Mouse (Mus musculus) B cell, adult 2 months (primary cell): Measurements from ENCODE around the gene Plcz1.

Source experiments
- DNase-seq, 2 experiments: peaks; one replicate each; pipeline ENCODE4 v3.0.0; 2022

Plcz1 gene

DNA sequence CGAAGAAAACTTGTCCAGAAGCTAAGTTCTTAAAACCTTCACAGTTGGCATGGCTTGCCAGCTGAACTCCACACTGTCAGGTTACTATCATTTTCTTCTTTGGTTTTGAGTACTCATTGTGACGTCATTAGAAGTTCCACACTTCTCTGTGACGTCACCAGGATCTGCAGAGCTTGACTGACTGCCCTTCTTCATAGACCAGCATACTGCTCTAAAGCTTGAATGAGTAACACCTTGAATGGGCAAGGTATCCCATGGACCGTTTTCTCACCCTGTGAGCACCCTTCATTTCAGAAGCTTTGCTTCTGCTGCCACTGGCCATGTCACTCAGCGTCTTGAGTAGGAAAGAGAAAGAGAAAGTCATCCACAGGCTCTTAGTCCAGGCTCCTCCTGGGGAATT, at the start of gene Plcz1:
Gene Plcz1, minus strand, starts transcription at position 101 of the 400 bp plus-strand sequence.
- no peak for DNase-seq

DNA sequence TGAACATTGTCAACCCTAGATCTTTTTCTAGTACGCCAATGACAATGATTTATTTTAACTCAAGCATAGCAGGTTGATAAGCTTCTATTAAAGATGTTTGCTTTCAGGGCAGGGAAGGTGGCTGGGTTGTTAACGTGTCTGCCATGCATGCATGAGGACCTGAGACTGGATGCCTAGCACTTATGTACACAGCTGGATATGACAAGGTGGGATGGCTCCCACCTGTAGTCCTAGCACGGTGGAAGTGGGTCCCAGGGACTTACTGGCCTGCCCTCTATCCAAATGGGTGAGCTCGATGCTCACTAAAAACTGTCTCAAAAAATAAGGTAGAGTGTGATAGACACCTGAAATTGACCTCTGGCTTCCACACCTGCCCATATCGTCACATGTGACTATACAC, 48.6 kb upstream of the Plcz1 start:
- no peak for DNase-seq

DNA sequence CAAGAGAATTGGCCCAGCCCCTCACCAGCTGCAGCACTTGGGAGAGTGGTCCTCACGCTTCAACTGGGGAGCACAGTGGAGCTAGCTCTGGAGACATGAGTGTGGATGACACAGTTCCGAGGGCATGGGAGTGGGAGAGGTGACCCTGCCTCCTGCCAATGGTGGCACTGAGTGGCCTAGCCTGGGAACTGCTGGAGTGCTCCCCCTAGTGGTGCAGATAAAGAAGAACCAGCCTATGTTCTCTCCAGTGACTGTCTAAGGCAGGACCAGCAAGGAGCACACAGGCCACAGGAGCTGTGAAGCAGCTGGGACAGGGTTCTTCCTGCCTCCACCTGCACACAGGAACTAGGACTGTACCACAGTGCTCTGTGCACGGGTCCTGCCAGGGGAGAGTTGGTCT, 40.5 kb upstream of the Plcz1 start:
- DNase-seq: no peak

DNA sequence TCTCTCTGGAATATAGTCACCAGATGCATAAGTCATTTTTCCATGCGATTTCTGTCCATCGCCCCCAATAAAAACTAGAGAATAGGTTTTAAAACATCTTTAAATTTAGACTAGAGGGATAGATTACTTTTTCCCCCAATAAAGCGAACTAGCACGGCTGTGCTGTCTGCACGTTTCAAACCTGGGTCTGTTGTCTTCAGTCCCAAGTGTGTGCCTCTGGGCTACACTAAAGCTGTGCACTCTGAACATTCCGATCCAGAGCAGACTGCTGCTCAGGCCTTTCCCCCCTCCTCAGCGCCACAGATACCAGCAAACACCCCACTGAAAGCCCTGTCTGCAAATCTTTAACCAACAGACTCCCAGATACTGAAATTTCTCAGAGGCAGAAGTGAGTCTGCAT, 39.7 kb upstream of the Plcz1 start:
- DNase-seq: no peak

DNA sequence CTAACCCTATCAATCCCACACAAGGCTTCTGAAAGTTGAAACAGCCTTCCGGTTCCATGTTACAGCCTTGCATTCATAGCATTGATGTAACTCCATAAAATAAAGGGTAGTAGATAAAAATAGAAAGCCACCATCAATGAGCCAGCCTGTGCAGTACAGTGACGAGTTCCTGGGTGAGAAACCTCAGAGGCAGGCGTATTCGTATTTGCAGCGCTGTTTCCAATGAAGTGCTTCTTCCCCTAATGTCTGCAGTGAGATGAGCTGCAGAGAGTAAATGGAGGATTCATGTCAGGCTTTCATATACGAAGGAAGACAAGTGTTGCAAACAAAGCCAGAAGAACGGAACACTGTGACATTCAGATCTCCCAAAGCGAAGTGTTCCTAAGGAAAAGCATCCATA, 27.9 kb upstream of the Plcz1 start:
- DNase-seq: no peak

DNA sequence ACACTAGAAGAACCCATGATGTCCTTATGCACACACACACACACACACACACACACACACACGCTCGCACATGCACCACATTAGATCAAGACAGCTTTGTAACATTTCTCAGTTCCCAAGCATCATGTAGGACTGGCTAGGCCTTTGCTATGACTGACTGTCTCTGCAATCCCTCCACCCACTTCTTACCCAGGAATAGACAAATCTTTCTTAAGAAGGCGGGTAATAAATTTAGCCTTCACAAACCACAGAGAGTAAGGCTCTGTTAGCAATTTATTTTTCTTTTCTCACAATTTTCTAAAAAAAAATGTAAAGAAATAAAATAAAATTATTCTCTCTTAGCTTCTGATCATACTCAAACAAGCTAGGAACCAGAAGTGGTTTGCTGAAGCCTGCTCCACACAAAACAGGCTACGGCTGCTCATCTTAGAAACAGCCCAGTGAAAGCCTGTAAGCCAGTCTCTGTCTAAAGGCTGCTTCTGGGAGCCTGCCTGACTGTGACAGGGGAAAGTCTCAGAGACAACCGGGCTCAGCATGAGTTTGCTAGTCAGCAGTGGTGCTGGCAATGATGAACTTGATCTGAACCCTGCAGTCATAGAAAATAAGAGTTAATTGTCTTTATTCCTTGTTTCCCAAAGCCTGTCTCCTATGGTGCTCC, 13.1 kb upstream of the Plcz1 start:
- no peak for DNase-seq

DNA sequence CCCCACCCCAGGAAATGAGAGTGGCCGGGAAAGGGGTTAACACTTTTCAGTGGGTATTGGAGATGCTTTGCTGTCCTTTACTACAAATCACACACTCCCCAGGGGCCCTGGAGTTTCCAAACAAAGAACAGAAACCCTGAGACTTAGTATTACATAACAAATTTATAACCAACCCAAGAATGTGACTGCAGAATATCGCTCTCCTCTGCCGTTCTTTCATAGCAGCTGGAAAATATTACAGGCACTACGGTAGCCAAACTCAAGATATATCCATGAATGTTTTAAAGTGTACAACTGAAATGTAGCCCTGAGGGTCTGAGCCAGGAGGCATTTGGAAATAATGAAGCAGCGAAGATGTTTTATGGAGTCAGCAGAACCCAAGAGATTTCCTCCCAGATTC, 10.2 kb upstream of the Plcz1 start:
- no peak for DNase-seq

DNA sequence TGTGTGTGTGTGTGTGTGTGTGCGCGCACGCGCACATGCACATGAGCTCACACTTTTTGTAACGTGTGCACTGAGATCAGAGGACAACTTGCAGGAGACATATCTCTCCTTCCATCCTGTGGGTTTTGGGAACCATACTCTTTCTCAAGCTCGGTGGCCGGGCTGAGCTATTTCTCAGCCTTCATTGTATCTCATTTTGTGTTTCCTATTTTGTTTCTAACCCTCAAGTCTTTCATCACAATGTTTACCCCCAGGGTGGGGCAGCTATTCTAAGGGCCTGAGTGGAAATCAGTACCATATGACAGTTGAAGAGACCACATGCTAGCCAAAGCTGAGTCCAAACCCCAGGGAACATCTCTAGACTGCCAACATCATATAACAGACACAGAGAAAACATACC, 305 bp downstream of the Plcz1 start, which contains the start of gene Capza3:
Gene Capza3, plus strand, starts transcription at position 301 of the 400 bp plus-strand sequence.
- no peak for DNase-seq

DNA sequence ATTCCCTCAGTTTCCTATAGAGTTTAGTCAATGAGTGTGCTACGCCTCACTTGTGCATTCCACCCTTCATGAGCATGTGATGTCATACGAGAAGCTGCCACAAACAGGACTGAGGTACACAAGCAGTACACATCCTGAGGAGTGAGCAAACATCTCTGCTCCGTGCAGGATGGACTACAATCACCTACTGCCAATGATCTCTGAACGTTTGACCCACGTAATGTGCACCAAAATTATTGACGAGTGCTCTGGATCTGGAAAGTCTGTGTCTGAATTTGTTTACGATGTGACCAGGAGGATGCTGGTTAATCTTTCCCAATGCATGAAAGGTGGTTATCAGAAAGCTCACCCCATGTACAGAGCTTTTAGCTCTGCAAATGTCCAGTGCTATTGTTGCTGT, 16.9 kb downstream of the Plcz1 start:
- no peak for DNase-seq

DNA sequence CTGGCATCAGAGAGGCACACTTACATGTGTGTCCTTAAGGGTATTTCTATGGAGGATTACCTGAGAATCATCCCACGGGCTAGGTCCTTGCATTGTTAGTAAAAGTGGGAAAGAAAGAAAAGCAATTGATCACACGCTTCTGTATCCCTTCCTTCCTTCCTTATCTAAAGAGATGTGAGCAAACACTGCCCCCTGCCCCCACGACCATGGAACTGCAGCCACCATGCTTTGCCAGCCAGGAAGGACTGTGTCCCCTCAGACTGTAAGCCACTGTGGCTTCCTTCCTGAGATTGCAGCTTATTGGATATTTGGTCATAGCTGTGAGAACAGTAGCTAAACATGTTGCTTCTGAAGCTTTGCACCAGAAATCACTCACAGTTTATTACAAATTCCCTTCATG, 36.1 kb downstream of the Plcz1 start:
- DNase-seq: no peak

DNA sequence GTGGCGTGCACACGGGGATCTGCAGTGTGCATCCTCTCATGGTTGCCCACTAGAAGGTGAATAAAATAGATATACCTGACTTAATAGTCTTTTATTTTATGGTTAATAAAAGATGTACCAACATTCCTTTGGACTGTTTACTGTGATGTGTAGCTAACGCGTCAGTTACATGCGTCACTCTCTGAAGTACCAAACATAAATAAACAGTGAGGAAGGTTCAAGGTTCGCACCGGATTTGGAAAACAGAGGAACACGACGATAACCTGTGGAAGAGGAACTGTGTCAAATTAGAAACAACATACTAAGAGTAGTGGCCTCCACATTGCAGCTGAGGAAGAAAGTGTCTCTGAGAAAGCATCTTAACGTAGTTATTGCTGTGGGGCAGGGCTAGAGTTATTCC, 51.7 kb downstream of the Plcz1 start:
- no peak for DNase-seq

DNA sequence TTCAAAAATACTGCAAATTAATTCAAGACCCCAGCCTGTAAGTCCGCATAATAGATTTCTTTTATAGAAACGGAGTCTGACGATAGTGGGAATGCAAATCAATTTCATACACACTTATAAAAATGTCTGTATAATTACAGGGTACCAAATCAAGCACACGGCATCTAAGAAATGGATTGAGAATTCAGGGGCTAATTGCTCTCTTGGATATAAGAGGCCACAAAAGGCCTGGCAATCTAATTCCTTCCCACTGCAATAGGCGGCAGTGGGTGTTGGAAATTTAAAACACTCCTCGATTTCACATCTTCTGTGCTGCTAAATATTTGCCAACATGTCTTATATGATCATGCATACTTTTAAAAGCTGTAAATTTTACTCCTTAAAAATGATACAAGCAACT, 52.2 kb downstream of the Plcz1 start:
- DNase-seq: no peak

DNA sequence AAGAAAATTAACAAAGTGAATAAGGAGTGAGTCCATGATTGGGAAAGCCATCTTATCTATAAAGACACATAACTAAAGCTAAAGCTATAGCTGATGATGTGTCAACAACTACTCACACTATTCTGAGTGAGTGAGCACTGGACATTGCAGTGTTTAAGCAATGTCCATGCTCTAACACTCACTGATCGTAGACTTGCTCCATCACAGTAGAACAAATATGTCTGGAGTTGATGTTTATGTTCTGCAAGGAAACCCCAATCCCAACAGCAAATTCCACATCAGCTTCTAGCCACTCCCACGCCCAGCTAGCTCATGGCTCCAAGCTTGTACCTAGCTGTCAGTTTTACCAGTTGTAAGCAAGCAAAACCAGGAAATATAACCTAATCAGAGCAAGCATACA, 54.7 kb downstream of the Plcz1 start:
- DNase-seq: no peak

DNA sequence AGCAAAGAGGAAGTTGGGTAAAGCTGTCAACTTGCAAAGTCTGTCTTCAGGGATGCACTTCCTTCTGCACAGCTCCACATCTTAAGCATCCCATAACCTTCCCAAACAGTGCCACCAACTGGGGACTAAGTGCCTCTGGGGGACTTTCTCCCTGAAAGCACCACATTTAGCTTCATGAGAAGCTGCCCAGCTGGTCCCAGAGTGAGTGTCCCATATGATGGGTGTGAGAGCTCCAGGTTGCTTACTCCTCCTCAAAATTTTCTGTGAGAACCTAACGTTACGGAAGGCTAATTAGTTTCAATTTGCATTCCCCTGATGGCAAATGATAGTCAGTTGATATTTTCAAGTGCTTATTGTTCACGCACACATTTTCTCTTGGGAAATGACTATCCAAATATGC, 57.2 kb downstream of the Plcz1 start:
- no peak for DNase-seq

DNA sequence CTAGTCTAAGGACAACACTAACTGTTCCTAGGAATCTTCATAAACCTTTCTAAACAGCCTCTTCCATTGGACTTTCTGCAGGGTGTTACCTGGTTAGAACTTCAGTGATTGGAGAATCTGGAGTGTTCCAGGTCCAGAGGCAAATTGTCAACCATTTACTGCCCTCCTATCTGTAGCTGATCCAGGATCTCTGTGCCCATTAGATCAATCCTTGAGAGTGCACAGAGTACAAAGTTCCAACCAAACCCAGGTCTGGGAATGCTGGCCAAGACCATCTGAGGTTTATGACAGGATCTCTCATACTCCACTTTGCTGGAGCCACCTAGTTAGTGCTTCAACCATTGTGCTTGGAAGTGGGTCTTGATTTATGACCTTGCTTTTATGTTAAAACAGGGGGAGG, 60.2 kb downstream of the Plcz1 start:
- DNase-seq: no peak

DNA sequence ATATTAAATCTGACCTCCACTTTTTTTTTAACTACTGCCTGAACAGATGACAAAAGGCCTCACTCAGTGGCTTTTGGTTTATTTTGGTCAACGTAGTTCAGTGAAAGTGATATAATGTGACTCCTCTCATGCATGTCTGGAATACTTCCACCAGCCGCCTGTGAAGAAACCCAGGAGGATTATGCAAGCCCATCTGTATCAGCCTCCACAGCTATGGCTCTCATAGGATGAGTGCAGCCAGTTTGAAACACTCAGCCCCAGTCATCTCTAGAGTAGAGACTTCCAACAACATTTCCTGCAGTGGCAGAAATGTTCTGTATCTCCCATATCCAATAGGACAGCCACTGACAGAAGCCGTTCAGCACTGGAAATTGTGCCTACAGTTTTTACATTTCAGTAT, 63.1 kb downstream of the Plcz1 start:
- no peak for DNase-seq

DNA sequence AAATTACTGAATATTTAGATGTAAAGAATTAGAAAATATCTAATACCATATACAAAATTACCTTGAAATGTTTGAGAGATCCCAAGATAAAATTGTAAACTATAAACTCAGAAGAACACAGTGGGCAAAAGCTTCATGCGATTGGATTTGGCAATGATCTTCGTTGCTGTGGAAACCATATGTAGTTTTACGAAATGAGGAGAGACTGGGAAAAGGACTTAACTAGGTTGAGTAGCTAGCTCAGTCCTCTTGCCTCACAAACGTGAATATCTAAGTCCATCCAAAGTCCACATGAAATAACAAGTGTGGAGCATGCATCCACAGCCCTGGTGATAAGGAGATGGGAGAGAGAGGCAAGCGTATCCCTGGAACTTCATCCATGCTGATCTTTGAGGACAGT, 66.6 kb downstream of the Plcz1 start:
- DNase-seq: no peak

DNA sequence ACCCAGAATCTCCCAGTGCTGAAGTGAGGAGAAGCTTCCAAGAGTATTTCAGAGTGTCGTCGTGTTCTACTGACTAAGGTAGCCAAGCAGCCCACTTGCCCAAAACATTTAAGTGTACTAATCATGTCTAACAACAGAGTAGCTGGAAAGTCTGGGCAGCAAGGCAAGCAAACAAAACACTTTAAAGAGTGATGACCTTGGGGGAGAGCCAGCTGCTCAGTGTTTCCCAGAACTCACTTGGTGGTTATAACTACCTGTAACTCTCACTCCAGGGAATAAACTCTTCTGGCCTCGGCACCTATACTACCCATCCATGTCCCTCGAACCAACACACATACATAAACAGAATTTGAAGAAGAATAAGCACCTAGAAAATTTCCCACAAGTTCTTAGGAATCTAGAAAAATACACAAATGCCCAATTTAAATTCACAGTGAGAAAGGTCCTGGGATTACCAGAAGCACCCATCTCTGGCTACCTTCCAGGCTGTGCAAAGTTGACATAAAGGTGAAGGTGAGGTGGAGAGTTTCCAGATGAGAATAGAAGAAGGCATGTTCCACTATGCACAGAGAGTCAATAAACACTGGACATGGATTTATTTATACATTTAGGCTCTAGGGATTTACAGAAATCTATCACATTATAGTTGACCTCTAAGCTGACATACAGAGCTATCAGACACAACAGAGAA, 69.5 kb downstream of the Plcz1 start:
- DNase-seq: no peak

DNA sequence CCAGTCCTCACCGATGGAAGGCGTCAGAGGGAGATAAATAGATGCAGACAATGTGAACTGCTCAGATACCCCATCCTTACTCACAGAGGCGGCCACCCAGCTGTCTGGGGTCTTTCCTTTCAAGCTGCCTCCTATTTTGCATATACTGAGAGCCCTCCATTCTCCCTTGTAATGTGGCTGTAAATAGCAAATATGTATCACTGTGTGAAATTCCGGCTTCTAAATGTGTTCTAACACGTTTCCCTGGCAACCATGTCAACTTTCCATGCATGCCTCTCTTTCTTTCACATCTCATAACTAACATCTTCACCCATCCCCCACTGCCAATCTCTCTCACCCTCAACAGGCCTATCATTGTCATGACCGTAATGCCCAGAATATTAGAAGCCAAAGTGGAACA, 74.6 kb downstream of the Plcz1 start:
- DNase-seq: no peak

DNA sequence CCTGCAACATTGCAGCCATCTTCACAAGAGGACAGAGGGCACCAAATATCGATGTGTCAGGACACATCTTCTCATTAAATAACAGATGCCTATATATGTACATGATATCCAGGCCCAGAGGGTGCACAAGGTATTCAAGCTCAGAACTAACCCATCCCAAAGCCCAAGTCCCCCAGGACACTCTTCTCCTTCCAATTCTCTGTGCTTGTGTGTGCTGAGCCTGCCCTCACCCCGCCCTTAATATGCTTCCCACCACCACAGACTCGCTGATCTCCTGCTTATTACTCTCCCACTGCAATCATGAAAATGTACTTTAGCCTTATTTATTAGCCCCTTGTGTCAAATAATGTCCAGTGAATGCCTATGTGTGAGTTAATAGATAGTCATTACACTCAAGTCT, 76.4 kb downstream of the Plcz1 start:
- DNase-seq: no peak

DNA sequence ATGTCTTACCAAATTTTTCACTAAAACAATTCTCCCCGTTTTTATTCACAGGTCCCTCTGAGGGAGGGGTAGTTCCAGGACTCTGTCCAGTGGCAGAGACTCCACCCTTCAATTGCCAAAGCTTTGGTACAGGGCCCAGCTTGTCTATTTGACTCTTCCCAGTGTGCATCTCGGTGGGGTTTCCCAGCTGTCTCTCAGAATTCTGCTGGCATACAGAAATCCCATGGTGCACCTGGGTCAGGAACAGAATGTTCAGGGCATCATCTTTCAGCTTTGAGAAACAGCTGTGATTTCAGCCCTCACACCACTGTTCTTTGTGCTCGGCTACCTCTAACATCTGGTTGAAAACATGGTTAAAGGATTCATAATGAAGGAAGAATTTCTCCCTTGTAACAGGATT, 77.5 kb downstream of the Plcz1 start:
- DNase-seq: no peak

DNA sequence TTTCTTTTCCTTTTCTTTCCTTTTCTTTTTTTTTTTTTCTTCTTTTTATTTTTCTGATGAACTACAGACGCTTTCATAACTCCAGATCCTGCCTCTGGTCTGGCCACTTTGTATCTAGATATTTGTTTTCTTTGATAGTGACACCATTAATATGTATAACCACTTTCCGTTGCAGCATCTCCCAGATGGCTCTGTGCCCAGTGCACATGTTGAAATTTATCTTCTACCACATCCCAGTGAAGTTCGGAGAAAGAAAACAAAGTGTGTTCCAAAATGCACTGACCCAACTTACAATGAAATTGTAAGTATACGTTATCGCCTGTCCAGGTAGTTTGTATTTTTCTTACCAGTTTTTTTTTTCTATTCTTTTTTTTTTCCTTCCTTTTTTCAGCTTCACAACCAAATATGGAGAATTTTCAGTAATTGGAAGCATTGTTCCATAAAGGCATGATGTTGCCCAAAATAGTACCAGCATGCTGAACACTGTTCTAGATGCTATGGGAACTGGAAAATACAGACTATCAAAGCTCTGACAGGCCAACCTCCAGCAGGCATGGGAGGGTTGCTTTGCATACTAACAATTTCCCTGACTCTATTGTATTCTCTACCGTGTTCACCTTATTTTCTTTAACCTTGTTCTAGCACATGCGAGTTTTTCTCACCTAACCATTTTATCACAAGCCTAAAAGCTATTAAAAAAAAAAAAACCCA, 83.6 kb downstream of the Plcz1 start:
- no peak for DNase-seq

DNA sequence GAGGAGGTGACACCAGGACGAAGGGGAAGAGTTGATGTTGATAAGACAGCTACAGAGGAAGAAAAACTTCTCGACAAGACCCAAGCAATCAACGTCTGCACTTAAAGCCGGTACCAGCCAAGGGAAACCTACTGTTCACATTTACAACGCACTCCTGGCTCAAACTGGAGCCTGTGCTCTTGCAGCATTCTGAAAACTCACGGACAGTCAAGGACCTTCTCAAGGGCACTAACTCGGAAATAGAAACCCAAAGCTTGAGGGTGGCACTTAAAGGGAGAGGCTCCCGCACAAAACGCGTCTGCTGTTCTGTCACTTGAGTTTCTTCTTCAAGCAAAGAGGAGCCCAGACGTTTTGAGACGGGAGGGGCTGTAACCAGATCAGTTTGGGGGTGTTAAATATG, 87.7 kb downstream of the Plcz1 start:
- DNase-seq: no peak

DNA sequence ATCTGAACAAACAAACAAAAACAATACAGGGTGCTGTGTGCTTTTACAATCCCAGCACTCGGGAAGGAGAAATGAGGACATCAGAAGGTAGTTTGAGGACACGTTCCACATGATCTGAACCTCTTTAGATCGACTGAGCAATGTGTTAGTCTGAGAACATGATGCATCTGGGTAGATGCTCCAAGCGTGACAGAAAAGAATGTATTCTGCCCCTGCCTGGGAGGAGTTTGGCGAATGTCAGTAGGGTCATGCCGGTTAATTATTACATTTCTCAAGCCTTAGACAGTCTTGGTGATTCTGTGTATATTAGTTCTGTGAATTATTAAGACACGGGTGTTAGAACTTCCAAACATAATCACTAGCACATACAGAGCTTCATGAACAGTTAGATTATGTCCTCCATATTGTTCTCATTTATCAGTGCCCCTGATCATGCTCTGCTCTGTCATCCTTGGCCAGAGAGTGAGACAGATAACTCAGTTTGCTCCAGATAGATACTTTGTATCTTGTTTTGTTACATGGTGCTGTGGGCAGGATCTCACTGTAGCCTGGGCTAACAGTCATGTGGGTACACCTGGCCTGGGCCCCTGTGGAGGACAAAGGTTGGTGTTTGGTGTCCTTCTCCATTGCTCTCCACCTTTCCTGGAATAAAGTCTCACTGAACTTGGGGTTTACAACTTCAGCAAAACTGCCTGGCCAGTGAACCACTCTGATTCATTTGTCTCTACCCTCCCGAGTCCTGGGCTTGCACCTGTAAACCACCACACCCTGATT, 94.0 kb downstream of the Plcz1 start:
- DNase-seq: no peak
